Mouse (Mus musculus) CH12F3 (cell line): ENCODE measurements around the gene Tra2a.

Source experiments
- in situ Hi-C: fragments of 300-500 bp; cut with MboI; formaldehyde crosslinking; loops from 2 replicates; pipeline ENCODE4 v1.14.3; 2020; ENCODE audit warnings: low sequenced_read_pairs

Gene Tra2a

DNA sequence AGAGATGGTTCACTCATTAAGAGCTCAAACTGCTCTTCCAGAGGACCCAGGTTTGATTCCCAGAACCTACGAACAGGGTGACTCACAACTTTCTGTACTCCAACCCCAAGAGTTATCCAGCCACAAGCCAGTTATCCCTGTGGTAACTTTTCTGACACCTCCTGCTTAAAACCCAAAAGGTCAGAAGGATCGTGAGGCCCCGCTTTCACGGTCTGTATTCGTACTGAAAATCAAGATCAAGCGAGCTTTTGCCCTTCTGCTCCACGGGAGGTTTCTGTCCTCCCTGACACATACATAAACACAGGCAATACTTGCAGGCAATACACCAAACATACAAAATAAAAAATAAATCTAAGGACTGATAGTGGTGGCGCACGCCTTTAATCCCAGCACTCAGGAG, 27.5 kb downstream of the Tra2a start:
- in situ Hi-C loops: no loop called here

DNA sequence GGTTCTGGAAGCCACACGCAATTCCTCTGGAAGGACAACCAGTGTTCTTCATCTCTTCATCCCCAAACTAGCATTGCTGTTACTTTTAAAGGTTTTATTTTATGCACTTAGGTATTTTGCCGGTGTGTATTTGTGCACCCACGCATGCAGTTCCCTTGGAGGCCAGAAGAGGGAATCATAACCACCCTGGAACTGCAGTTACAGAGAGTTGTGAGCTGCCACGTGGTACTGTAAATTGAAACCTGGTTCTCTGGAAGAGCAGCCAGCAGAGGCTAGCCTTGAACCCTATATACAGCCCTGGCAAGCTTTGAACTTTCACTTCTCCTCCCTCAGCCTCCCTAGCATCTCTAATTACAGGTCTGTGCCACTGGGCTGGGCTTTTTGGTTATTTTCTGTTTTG, 30.5 kb downstream of the Tra2a start:
- in situ Hi-C loops: no loop called here

DNA sequence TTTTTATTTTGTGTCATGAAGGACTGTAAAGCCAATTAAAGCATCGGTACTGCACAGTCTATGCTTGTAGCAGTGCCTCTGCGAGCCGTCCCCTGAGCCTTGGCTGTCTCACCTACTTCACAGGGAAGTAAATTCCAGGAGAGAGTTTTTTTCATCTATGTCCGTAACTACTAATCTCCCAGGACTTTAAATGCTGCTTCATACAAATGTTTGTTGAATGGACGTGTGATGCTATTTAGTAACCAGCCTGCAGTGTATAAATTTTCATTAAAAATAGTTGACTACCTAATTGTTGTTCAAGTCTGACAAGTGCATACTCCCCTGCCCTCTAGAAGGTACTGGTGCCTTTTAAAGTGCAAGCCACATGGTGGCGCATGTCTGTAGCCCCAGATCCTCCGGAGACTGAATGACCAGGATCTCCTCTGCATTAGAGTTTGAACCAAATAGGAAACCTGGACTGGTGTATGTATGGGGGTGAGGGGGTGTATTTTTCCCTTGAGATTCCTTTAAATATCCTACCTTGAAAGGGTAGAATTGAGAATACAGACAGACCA, 35.6 kb downstream of the Tra2a start:
- in situ Hi-C loops: no loop called here

DNA sequence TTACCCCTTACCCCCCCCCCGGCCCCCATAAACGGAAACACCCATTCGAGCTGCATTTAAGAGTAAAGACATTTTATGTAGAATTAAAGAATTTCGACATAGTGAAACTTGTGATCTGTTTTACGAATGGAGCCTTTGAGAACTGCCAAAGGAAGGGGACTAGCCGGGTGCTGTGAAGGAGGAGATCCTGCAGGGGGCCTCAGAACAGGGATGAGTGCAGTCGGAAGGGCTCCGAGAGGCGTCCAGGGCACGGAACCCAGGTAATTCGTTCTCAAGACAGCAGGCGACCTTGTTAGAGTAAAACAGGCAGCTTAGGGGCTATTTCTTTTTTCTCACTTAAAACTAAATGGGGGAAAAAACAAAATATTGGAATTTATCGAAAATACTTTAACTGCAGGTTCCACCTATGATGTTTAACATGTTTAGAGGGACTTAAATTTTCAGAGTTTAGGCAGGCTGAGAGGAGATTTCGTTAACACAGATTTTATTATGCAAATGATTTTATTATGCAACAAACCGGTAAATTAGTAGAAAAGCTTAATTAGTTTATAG, 36.6 kb downstream of the Tra2a start:
- in situ Hi-C loops: no loop called here

DNA sequence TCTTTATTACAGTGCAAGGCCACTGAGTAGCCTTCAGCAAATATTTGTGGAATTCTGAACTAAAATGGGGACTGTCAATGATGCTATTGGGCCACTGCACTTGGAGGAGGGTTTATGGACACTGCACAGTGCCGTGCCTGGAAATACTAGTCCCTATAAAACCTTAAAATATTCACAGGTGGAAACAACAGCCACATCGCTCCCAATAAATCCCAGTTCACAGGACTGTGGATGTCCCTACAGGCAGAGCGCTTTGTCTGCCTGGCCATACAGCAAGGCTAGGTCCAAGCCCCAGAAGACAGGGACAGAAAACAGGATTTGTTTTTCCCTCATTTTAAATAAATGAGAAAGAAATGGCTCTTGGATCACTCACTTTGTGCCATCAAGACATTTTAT, 38.1 kb downstream of the Tra2a start:
- in situ Hi-C loops: no loop called here

DNA sequence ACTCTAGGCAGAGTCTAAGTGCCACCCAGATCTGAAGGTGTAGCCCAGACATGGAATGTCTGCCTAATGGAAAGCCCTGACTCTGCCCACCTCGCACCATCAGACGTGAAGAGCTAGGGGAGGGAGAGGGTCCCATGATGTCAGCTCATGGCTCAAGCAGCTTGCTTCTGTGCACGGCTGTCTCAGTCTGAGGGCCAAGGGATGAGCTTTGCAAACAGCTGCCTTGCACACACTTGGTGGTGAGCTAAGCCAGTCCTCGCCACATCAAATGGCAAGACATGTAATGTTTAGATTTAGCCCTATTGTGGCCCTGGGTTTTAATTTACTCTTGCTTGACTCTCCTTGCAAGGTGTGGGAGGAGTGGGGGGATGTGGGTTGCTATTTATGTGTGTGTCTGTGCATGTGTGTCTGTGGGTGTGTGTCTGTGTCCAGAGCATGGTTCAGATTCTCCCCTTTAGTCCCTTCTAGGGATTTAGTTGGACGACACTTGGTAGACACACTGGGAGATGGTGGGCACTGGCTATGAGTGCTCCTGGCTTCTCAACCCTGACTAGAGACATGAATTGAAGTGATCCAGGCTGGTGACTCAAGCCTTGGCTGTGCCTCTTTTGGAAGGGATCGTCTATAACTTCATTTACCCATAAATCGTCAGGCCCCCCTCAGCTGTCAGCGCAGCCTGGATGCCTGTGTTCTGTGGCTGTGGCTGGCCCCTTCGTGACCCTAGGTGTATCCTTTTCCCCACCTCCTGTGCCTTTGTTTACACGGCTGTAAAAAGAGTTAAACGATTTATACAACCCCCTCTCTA, 38.7 kb downstream of the Tra2a start:
- in situ Hi-C loops: no loop called here

DNA sequence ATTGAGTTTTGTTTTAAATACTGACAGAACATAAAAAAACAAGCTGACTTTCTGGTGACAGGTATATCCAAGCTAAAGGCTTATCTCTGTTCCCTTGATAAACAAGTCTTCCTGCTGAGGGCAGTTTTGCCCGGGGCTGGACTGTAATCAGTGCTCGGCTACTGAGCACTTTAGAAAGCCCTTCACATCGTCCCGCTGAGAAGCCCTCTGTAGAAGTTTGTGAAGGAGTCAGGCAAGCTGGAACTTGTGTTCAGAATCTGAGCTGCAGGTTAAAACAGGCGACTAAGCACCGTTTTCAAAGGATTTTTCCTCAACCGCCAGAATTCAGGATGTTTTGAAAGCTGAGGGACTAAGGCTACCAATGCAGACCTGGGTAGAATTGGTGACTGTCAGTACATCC, 41.9 kb downstream of the Tra2a start:
- in situ Hi-C loops: no loop called here

DNA sequence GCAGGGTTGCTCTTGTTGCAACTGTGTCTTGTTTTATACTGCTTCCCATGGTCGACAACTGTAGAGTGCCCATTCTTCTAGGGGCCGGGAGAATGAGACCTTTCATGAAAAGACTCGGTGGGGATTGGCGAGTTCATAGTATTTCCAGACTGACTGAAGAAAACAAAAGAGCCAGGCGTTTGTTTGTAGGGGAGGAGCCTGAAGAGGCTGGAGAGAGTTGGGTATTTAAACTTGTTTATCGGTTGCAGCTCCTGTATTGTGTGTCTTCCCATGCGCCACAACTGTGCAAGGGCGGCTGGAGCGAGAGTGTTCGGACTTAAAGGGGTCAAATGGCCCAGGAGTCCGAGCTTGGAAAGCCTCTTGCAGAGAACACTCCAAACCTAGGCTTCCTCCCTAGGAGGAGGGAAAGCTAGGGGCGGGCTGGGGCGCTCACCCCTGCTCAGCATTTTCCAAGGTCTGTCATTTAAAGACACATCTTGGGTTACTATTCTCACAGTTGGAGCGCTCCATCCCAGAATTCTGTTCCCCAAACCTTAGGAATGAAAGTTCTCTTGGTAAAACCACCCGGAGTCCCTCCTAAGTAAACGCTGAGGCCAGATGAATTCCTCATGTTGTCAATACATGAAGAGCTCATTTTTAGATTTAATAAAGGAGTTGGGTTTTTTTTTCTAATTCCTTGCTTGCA, 43.8 kb downstream of the Tra2a start:
- in situ Hi-C loops: no loop called here

DNA sequence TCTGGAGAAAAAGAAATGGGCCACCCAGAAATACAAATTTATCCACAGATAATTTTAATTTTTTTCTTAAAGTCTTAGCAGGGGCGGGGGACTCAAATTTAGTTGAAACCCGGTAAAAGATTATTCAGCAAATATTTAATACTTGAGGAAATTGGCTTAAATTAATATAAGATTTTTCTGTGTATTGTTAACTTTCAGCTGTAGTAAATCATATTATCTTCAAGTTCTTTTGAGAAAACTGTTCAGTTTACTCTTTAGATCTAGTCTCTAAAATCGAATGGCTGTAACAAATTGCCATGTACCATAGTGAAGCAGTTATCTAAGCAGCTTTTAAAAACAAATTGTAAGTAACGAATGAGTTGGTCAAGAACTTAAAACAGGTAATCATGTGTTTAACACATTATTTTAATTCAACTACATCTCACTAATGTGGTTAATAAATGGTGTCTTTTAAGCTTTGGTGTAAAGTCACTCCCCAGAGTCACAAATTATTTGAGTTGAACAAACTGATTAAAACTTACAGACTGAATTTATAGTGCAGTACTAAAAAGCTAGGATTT, 44.8 kb downstream of the Tra2a start:
- in situ Hi-C loops: no loop called here

DNA sequence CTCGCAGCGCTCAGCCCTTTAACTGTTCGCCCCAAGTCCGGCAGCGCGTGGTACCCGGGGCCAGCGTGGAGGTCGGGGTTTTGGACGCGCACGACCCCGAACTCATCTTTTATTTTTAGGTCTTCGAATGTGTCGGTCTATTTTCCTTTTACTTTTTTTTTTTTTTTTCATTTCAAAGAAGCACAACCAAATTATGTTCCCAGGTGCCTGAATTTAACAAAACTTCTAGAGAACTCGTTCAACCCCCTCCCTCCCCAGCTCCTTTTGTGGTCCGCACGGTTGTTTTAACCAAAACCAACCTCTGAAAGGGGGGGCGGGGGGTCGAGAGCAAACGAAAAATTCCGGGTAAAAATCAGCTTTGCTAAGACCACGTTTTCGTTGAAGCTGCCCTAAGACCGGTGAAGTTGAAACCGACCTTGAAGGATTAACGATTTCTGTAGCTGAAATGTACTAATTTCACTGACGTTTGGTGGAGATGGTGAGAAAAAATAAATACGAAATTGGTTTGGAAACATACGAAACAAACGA, 45.5 kb downstream of the Tra2a start:
- in situ Hi-C loops: no loop called here

DNA sequence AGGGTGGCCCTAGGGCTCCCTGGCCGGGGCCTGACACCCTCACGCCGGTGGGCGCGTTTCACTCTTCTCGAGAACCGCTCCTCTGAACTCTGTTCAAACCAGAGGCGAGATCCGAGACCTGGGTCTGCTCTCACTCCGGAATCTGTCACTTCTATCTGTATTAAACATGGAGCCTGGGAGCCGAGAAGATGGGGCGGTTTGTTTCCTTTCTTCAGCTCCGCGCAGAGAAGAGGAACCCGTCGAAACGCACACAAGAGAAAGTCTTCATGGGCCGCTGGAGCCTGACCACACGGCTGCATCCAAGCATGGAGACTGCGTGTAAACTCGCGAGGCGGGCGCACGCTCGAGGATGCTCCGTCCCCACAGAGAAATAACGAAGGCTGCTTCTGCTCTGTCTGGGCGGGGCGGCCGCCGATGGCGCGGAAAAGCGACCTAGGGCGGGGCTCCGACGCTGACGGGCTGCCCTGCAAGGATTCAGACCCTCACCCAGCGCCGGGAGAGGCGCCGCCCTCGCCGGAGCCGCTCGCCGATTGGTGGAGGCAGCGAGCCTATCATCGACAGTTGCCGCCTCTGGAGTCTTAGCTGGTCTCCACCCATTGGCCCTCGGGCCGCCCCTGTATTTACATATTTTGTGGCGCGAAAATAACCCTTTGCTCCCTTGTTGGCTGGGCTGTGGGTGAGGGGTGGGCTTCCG, 46.1 kb downstream of the Tra2a start:
- in situ Hi-C loops: no loop called here

DNA sequence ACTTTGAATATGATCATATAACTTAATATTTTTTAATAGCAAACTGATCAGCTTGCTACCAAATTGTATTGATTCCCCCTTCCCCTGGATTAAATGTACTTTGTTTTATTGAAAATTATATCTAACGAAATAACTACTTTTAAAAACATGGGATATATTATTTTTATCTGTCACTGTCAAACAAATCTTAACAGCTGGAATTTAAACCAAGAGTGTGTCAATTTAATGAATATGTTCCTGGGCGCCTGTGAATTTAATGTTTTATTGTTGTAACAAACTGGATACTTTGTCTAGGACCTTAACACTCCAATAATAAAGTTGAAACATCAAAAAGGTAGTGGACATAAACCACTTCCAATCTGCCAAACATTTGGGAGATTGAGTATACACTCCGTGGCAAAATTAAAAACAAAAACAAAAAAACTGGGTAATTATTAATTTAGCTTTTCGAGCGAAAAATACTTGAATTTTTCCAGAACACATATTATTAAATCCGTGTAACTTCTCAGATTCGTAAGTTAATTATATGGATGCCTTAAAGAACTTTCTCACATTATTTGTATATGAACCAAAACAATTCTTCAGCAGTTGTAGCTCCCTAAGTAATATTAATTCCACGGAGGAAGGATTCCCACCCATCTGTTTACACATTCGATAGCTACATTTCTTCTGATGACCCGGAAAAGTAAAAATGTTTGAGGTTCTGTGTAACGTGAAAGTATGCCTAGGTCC, 46.9 kb downstream of the Tra2a start:
- in situ Hi-C loops: no loop called here

DNA sequence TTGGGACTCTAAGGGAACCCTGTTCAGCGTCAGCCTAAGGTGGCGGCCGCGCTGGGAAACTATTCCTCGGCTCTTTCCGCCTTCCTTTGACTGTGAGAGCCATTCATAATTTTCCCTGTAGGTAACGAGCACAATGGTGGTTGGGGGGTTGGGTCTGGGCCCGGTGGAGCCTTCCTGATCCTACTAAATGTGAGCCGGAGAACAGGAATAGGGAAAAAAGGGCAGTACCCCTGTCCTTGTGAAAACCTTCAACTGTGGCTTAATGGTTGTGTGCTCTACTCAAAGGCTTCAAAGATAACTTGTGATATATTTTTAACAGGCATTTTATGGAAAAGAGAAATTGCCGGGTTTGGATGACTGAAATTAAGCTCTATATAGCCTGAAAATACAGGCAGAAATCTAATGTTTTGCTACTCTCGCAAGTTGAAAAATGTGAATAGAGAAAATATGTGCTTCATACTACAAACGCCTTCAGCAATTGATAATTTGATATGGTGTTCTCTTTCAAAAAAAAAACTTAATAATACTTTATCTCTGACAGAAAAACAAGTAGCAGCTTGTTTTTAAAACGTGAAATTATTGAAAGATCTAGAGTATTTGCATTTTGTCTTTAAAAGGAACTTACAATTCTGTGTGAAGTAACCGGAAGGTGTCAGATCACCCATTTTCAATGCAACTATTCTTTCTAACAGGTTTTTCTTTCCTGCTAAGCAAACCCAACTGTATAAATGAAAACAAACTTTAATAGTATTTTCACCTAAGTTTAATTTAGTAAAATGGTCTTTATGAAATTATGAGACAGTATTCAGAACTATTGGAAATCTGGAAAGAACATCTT, 47.9 kb downstream of the Tra2a start:
- in situ Hi-C loops: no loop called here

DNA sequence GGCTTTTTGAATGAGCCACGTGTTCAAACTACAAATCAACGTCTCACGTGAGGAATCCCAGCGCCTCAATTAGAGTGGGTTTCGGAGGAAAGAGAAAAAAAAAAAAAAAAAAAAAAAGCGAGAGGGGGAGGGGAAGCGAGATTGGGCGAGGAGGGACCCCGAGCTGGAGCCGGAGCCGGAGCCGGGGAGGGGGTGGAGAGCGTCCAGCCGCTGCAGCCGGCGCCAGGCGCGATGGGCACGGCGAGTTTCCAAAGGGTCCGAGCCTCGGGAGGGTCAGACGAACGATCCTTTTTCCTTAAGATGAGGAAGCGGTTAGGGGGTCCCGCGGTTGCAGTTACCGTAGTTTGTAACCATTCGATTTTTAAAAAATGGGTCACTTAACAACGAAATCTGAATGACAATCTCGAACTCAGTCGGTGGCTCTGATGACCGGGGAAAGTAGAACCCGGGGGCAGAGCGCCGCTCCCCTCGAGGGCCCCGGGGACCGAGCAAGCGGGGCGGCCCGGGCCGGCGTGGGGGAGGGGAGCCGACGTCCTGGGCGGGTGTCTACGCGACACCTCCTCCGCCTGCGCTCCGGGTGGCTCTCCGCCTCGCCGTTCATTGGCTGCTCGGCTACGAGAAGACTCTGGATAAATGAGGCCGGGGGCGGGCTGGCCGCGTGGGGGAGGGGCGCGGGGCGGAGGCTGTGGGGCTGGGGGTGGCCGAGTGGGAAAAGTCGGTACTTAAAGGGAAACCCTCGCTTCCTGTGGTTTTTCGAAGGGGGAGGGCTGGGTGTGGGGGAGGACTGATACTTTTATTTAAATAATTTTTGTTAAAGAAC, 48.7 kb downstream of the Tra2a start, which contains the start of gene Igf2bp3:
Igf2bp3 (minus strand) TSS at position 30 of the 820 bp plus-strand sequence.
- in situ Hi-C loops: no loop called here

DNA sequence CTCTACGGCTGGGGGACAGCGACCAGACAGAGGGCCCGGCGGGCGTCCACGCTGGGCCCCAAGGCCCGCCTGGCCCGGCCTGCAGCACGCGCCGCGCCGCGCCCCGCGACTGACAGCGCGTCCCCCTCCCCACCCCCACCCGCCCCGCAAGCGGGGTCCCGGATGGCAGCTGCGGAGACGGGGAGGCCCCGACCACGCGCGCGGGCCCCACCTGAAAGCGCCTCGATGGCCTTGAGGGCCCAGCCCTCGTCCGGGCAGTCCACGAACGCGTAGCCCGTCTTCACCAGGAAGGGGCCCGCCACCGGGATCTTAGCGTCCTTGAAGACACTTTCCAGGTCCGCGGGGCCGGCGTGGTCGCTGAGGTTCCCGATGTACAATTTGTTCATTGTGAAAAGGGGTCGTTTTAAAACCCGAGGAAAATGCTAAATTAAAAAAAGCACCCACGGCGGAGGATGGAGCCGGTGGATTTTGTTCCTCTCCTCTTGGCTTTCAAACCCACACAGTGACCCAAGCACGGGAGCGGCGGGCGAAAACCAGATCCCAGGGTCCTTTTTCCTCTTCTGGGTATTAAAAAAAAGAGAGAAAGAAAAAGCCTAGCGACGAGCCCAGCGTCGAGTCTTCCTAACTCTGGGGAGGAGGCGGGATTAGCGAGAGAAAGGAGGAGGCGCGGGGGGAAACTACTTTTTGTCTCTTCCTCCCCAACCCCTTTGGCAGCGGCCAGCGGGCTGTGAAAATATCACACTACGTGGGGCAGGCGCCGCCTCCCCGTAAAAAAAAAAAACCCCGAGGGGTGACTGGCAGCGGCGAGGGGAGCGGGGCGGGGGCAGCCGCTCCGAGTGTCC, 49.5 kb downstream of the Tra2a start:
- in situ Hi-C loops: no loop called here

DNA sequence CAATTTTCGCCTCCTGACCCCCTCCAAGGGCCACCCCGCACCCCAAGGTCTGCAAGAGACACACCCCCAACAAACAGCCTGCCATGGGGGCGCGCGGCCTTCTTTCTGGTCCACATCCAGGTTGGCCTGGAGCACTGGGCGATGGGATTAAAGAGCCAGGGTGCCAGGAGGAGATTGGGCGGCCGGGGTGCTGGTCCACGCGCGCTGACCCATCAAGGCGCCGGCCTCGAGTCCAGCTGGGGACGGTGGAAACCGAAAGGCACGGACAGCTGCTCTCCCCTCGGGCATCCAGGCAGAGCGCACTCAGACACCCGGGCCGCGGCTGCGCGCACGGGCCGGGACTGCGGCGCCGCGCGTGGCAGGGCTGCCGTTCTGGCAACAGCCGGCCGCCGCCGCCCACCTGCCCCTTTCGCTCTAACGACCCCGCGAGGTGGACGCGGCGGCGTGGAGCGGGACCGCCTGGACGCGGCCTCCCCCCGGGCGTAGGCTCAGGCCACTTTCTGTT, 50.2 kb downstream of the Tra2a start:
- in situ Hi-C loops: no loop called here

DNA sequence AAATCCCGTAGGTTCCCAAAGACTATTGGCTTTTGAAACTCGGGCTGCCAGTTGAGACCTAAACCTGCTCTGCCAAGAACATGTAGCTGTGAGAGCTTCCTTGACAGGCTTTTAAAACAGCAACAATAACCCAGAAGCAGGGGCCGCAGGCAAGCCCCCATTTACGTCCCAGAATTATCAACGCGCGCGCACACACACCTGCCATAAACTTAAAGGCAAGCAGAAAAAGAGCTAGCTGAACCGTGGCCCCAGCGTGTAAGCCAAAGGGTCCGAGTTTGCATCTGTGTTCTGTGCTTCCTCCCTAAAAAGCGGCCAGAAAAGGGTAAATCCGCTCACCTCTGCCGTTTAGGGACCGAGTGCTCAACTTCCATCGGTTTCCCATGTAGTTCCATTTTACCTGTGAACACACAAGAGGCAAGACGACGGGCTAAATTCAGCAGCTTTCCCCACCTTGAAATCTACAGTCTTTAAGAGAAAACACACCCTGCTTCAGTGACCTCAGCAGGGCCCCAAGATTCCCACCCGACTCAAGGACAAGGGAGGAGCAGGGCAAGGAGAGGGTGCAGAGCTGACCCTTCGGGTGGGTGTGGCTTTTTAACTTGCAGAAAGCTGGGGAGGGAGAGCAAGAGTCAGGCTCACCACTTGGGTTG, 50.8 kb downstream of the Tra2a start:
- in situ Hi-C loops: no loop called here
